Mouse (Mus musculus) limb, embryonic 10.5 days (tissue): Measurements from ENCODE around the gene Gpr174. TPM values are rescaled to one million over a fixed set of nuclear protein-coding genes. Genes with fewer than 3 reads are reported as not detected.

Source experiments
- DNase-seq: peaks from one replicate; pipeline ENCODE4 v3.0.0-alpha.2; 2017; ENCODE audit warnings: low spot score
- H3K27ac ChIP-seq: fragments of 300-500 bp; sonication (generic); 2 replicates; pipeline ENCODE4 v1.5.1; 2016; ENCODE audit warnings: mild to moderate bottlenecking
- H3K27me3 ChIP-seq: fragments of 300-500 bp; sonication (generic); 2 replicates; pipeline ENCODE4 v1.6.1; 2016; ENCODE audit warnings: low read depth, mild to moderate bottlenecking; ENCODE audit not compliant: poor library complexity, severe bottlenecking
- H3K36me3 ChIP-seq: fragments of 300-500 bp; sonication (generic); 2 replicates; pipeline ENCODE4 v1.6.1; 2016; ENCODE audit warnings: mild to moderate bottlenecking, moderate library complexity
- H3K4me1 ChIP-seq: fragments of 300-500 bp; sonication (generic); 2 replicates; pipeline ENCODE4 v1.6.1; 2016
- H3K4me3 ChIP-seq: fragments of 300-500 bp; sonication (generic); 2 replicates; pipeline ENCODE4 v1.5.1; 2016; ENCODE audit warnings: mild to moderate bottlenecking, moderate library complexity
- H3K9me3 ChIP-seq: fragments of 300-500 bp; sonication (generic); replicated peaks from 2 replicates; pipeline ENCODE4 v1.6.1; 2016; ENCODE audit warnings: mild to moderate bottlenecking
- WGBS: fragments of 180-500 bp; shearing (Covaris S2); methylation state at CpG from one replicate; pipeline ENCODE4 v1.1.7; 2016; 5-methylcytosine and 5-hydroxymethylcytosine counted together
- polyA plus RNA-seq: library from polyadenylated mRNA; unstranded; fragments of >200 nt; fragmentation: Nextera tagmentation; extraction: Ambion mirVana; gene quantifications from 2 replicates; pipeline ENCODE4 v1.2.1, GENCODE M21; 2016

The Gpr174 gene
- polyA plus RNA-seq, 1 experiment from 2014 or later: not detected

GRCm38 (mm10) chrX:107325697-107326381 lies 70.2 kb downstream of the Gpr174 start:
- H3K9me3 ChIP-seq: no peaks in the 10 kb centered on the region
- no peak overlapping the region for H3K27ac ChIP-seq
- H3K27me3 ChIP-seq: 0 out of 2 replicates have a peak, but pooled peaks cover 6% of the 10 kb centered on the region
- no peak for DNase-seq
- no peak overlapping the region for H3K4me3 ChIP-seq
- WGBS: 93% methylated on average over 8 of the region's 8 CpGs
- H3K4me1 ChIP-seq: no peaks in the 10 kb centered on the region
- no peaks in the 10 kb centered on the region for H3K36me3 ChIP-seq

GRCm38 (mm10) chrX:107329849-107330248 lies 74.2 kb downstream of the Gpr174 start:
- no peak for DNase-seq
- no peak overlapping the region for H3K4me3 ChIP-seq
- H3K27me3 ChIP-seq: no peaks in the 10 kb centered on the region
- H3K27ac ChIP-seq: no peak overlapping the region
- H3K9me3 ChIP-seq: no peaks in the 10 kb centered on the region
- H3K36me3 ChIP-seq: no peaks in the 10 kb centered on the region
- no peaks in the 10 kb centered on the region for H3K4me1 ChIP-seq
- 83% methylated on average over 3 of the region's 3 CpGs for WGBS

DNA sequence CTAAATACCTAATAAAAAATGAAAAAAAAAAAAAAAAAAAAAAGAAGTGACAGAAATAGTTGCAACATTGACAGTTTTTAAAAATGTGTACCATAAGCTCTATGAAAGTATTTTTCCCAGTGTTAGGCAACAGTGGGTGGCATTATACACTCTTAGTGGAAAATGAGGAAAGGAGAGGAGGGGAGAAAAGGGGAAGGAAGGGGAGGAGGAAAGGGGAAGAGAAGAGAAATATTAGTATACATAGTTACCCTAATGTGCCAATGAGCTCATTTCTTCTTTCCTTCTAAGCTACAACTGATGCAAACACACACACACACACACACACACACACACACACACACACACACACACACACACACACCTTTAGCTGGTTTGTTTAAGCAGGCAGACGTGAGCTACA lies 80.9 kb downstream of the Gpr174 start:
- Histone ChIP-seq H3K4me1 (no peaks in the 10 kb centered on the region), H3K36me3 (no peaks in the 10 kb centered on the region), H3K27me3 (no peaks in the 10 kb centered on the region), H3K9me3 (no peaks in the 10 kb centered on the region), H3K4me3 (no peak overlapping the region), H3K27ac (no peak overlapping the region)
- DNase-seq: no peak
- 90% methylated on average over 1 of the region's 1 CpGs for WGBS

- H3K27me3 ChIP-seq: no peaks in the 10 kb centered on the region
- H3K4me1 ChIP-seq: no peaks in the 10 kb centered on the region
- H3K9me3 ChIP-seq: no peaks in the 10 kb centered on the region
- no peak overlapping the region for H3K27ac ChIP-seq
- H3K36me3 ChIP-seq: no peaks in the 10 kb centered on the region
- no peak overlapping the region for H3K4me3 ChIP-seq
- DNase-seq: no peak
- WGBS: 33% methylated on average over 3 of the region's 3 CpGs
Measured at GRCm38 (mm10) chrX:107341980-107342379, 86.3 kb downstream of the Gpr174 start.

Other genes starting within 250 kb of the Gpr174 start
- 0.09 TPM in 1 of 2 replicates, not detected in the other for gene P2ry10, start 167.4 kb upstream of the Gpr174 start, polyA plus RNA-seq
- 0.43 and 0.44 TPM in 2 replicates for gene P2ry10b, start 107.0 kb upstream of the Gpr174 start, polyA plus RNA-seq
- 279 and 327 TPM in 2 replicates for gene Itm2a, start 147.5 kb downstream of the Gpr174 start, polyA plus RNA-seq